Mouse (Mus musculus) brain, adult 2 months (tissue): ENCODE measurements at regions not wholly inside any gene's neighbourhood (a gene's known extent, or its start where the extent isn't known, plus 50 kb on each side); places are given as distances from the start of the nearest gene placed in this dataset.

Experiments used
- DNase-seq: peaks from one replicate; pipeline ENCODE4 v3.0.0; 2011; ENCODE audit warnings: low read depth, low spot score

- DNase-seq, result no peak
Observed at GRCm38 (mm10) chr2:137257847-137258515, 141.5 kb upstream of the Jag1 start.

- peak; percentile 2 for DNase-seq
Observed at GRCm38 (mm10) chr2:137247931-137248330, 131.5 kb upstream of the Jag1 start.

GRCm38 (mm10) chr2:137244370-137244769 is 127.9 kb upstream of the Jag1 start:
- DNase-seq, result no peak

- no peak for DNase-seq
Observed at GRCm38 (mm10) chr2:137243914-137244313, 127.5 kb upstream of the Jag1 start.

GRCm38 (mm10) chr2:137236961-137237360 is 120.5 kb upstream of the Jag1 start:
- DNase-seq, result no peak

GRCm38 (mm10) chr2:137233936-137234335 is 117.5 kb upstream of the Jag1 start:
- no peak for DNase-seq

- DNase-seq, result no peak
Observed at GRCm38 (mm10) chr2:137231161-137231560, 114.7 kb upstream of the Jag1 start.

- DNase-seq, result no peak
Observed at GRCm38 (mm10) chr2:137229422-137230069, 113.1 kb upstream of the Jag1 start.

- DNase-seq, result no peak
Observed at GRCm38 (mm10) chr2:137227495-137227894, 111.1 kb upstream of the Jag1 start.

GRCm38 (mm10) chr2:137224702-137225552 is 108.5 kb upstream of the Jag1 start:
- no peak for DNase-seq

- DNase-seq, result no peak
Observed at GRCm38 (mm10) chr2:137215697-137216096, 99.3 kb upstream of the Jag1 start.

- DNase-seq, result no peak
Observed at GRCm38 (mm10) chr2:137207846-137208245, 91.4 kb upstream of the Jag1 start.

- peak; percentile 21 for DNase-seq
Observed at GRCm38 (mm10) chr2:137204274-137204850, 87.9 kb upstream of the Jag1 start.

GRCm38 (mm10) chr2:137200101-137200500 is 83.7 kb upstream of the Jag1 start:
- no peak for DNase-seq

- DNase-seq, result no peak
Observed at GRCm38 (mm10) chr2:137192183-137192582, 75.7 kb upstream of the Jag1 start.

- no peak for DNase-seq
Observed at GRCm38 (mm10) chr2:137169176-137169575, 52.7 kb upstream of the Jag1 start.

GRCm38 (mm10) chr2:137168626-137169025 is 52.2 kb upstream of the Jag1 start:
- no peak for DNase-seq
